Mouse (Mus musculus) right cerebral cortex, postnatal 36 days (tissue): ENCODE measurements around the gene Erbb2.
"Not testable (repeated sequence)": the region's sequence is repeated elsewhere in the genome, so short reads cannot be mapped to it uniquely, and the experiment has no call there.

Experiments
- DNase-seq, 2 experiments: peaks; one replicate each; pipeline ENCODE4 v3.0.0; 2022; ENCODE audit warnings: low spot score in 2 of 2, mixed read lengths in 1 of 2

The Erbb2 gene

DNA sequence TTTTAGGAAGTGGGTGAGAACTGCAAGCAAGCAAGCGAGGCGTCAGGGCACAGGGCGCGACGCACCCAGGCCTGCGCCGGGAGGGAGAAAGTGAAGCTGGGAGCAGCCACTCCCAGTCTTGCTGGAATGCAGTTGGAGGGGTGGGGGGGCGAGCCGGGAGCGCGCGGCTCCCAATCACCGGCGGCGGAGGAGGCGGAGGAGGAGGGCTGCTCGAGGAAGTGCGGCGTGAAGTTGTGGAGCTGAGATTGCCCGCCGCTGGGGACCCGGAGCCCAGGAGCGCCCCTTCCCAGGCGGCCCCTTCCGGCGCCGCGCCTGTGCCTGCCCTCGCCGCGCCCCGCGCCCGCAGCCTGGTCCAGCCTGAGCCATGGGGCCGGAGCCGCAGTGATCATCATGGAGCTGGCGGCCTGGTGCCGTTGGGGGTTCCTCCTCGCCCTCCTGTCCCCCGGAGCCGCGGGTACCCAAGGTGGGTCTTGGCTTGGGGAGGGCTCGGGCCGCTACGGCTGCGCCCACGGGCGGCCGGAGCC lies at the start of gene Erbb2:
Erbb2 (plus strand) TSS at position 198 of the 524 bp plus-strand sequence.
- no peak for DNase-seq

GRCm38 (mm10) chr11:98363817-98364216 lies 48.5 kb upstream of the Erbb2 start:
- no peak for DNase-seq

DNA sequence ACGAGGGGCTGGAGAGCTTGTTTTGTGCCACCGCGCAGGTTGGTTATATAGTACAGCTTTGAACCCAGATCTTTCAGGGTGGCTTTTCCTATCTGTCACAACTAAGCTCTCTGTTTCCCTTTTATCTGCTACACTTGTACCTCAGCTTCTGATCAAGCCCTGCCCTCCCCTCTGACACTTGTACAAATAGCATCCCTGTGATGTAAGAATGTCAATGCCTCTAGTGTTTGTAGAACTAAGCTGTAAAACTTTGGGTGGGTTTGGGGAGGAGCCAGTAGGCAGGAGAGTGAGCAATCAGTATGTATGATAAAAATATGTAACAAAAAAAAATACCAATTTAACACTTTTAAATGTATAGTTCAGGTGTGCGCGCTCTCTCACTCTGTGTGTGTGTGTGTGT lies 47.9 kb upstream of the Erbb2 start:
- no peak for DNase-seq

GRCm38 (mm10) chr11:98366290-98366689 lies 46.0 kb upstream of the Erbb2 start:
- DNase-seq, result no peak

DNA sequence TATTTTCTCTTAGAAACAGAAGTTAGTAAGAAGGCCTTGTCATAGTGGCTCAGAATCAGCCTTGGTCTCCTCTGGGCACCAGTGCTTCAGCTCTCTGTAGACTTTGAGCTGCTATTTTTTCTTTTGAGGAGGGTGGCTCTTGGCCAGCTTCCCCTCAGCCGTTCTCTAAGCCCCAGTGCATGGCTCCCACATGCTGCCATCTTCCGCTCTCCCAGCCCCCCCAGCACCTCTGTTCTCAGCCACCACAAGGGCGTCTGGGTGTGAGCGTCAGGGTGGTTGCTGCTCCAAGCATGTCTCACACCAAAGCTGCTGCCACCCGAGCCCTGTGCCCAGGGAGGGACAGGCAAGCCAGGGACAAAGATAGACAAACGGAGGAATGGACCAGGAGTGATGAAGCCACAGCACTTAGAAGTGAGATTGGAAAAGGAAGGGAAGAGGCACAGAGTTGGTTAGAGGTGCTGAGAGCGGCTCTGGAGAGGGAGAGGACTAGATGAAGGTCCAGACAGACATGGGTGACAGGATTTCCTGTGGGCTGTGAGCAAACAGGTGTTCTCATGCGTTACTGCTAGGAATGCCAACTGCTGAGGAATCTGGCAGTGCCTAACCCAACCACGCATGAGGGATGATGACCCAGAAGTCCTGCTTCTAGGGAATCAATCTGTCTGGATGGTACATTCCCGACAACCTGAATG lies 45.0 kb upstream of the Erbb2 start:
- DNase-seq, result peak in 1 of 2 experiments; percentile 59

DNA sequence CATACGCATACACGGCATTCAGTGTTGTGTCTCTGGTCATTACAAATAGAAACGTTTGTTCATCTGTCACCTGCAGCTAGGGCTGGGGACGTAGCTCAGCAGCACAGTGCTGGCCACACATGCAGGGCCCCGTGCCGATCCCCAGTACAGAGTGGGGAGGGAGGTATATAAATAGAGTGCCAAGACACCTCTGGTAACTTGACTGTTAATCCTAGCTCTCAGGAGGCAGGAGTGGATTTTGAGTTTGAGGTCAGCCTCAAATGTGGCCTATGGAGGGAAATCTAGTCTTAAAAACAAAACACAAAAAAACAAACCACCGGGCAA lies 44.4 kb upstream of the Erbb2 start:
- no peak for DNase-seq

- DNase-seq, result no peak
Observed at GRCm38 (mm10) chr11:98369337-98369736, 42.9 kb upstream of the Erbb2 start.

DNA sequence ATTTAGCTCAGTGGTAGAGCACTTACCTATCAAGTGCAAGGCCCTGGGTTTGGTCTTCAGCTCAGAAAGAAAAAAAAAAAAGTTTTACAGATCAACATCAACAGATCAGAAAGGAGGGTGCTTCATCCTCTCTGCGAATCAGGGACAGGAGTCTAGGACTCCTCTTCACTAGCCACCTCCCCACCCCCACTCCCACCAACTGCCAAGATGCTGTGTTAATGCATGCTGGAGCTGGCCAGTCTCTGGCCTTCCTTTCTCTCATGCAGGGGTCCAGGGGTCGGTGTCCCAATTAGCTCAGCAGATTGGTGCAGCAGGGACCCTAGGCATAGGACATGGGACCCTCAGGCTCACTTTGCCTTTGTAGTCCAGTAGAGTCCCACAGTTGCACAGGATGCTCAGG lies 41.7 kb upstream of the Erbb2 start:
- DNase-seq, result no peak

DNA sequence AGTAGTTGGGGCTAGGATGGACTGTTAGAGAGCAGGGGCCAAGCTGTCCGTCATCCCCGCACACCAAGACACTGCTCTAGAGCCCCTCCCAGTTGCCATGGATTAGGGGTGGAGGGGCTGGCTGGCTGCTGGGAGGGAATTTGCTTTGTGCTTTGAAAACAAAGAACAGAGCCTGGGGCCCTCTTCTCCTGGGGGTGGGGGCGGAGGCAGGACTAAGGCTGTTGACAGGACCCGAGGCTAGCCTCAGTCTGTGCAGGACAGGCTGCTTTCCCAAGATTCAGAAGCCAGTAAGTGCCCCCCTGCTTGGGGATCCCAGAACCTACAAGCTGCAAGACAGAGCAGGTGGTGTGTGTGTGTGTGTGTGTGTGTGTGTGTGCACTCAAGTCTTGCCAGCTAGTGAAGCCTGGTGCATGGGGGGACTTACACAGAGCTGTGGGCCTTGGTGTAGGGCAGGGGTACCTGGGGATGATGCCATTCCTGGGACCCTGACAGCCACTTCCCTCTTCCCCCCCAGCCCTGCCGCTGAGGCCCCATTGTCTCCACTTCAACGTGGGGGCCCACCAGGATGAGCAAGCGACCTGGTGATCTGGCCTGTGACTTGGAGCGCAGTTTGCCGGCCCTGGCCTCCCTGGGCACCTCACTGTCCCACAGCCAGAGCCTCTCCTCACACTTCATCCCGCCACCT lies 40.6 kb upstream of the Erbb2 start:
- DNase-seq, result no peak

GRCm38 (mm10) chr11:98372406-98372805 lies 39.9 kb upstream of the Erbb2 start:
- no peak for DNase-seq

DNA sequence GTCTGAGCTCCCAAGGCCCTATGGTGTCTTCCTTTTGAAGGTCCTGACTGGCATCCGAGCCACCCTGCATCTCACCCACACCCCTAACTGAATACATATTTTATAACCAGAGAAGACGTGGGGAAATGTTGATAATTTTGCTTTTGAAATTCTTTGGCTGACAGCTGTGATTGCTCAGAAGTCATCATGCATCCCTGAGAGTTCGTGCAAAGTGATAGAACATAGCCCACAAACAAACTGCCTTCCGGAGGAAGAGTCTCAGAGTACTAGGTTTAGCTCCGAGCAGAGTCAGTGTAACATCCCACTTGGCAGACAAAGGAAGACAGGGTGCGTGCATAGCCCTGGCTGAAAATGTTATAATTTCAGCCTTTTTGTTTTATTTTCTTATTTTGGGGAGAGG lies 39.0 kb upstream of the Erbb2 start:
- no peak for DNase-seq

- DNase-seq, result no peak
Observed at GRCm38 (mm10) chr11:98374266-98374665, 38.0 kb upstream of the Erbb2 start.

DNA sequence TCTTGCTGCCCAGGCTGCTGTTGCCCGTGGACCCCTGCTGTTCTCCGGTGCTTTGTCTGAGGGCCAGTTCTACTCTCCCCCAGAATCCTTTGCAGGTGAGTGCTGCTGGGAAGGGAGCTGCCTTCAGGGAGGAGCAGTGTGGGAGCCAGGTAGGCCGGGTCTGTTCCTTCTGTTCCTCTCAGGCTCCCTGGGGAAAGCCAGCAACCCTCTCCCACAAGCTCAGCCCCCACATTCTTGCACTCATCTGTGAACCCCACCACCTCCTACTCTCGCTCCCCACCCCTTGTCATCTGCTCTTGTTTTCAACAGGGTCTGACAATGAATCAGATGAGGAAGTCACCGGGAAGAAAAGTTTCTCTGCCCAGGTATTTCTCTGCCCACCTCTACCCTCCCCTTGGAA lies 35.5 kb upstream of the Erbb2 start:
- DNase-seq, result no peak

- no peak for DNase-seq
Observed at GRCm38 (mm10) chr11:98377787-98378186, 34.5 kb upstream of the Erbb2 start.

- DNase-seq, result no peak
Observed at GRCm38 (mm10) chr11:98379379-98379778, 32.9 kb upstream of the Erbb2 start.

GRCm38 (mm10) chr11:98380106-98380505 lies 32.2 kb upstream of the Erbb2 start:
- no peak for DNase-seq

- DNase-seq, result no peak
Observed at GRCm38 (mm10) chr11:98381651-98382050, 30.6 kb upstream of the Erbb2 start.

DNA sequence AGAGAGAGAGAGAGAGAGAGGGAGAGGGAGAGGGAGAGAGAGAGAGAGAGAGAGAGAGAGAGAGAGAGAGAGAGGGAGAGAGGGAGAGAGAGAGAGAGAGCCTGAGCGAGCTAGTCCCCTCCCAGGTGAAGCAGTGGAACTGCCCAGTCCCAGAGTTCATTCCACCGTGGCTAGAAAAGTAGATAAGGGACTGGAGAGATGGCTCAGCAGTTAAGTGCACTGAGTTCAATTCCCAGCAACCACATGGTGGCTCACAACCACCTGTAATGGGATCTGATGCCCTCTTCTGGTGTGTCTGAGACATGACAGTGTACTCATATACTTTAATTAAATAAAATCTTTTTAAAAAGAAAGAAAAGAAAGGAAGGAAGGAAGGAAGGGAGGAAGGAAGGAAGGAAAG lies 29.9 kb upstream of the Erbb2 start:
- not testable (repeated sequence) for DNase-seq

DNA sequence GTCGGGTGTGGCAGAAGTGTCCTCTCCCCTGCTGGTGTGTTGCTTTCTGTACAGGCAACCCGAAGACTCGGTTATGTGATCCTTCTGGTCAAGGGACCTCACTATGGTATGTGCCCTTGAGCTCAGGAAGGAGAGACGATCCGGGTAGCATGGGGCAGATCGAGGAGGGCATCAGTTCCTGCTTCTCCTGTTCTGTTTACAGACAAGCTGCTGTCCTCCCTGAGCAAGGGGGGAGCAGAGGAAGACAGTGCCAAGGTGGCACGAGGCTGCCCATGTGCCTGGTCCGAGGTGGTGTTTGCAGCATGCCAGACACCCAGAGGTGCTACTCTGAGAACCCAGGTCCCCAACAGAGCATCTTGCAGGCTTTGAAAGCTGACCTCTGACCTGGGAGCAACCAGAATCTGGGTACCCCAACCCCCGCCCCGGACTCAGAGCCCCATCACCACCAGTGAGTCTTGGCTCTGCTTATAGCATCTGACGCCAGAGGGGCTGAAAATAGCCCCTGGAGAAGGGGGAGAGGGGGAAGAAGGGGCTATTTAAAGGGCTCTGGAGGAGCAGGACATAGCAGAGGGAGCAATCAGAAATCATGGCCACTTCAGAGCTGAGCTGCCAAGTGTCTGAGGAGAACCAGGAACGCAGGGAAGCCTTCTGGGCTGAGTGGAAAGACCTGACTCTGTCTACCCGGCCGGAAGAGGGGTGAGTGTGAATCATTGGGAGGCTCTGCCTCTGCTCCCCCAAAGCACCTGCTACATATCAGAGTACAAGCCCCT lies 28.8 kb upstream of the Erbb2 start, which contains the start of gene Tcap:
Tcap (plus strand) TSS at position 551 of the 770 bp plus-strand sequence.
- DNase-seq, result no peak

DNA sequence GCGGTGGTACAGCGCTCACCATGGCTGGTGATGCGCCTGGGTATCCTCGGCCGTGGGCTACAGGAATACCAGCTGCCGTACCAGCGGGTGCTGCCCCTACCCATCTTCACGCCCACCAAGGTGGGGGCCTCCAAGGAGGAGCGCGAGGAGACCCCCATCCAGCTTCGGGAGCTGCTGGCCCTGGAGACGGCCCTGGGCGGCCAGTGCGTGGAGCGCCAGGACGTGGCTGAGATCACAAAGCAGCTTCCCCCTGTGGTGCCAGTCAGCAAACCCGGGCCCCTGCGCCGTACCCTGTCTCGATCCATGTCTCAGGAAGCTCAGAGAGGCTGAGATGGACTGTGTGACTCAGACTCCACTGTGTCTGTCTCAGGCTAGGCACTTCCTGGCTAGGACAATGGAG lies 28.1 kb upstream of the Erbb2 start:
- no peak for DNase-seq

DNA sequence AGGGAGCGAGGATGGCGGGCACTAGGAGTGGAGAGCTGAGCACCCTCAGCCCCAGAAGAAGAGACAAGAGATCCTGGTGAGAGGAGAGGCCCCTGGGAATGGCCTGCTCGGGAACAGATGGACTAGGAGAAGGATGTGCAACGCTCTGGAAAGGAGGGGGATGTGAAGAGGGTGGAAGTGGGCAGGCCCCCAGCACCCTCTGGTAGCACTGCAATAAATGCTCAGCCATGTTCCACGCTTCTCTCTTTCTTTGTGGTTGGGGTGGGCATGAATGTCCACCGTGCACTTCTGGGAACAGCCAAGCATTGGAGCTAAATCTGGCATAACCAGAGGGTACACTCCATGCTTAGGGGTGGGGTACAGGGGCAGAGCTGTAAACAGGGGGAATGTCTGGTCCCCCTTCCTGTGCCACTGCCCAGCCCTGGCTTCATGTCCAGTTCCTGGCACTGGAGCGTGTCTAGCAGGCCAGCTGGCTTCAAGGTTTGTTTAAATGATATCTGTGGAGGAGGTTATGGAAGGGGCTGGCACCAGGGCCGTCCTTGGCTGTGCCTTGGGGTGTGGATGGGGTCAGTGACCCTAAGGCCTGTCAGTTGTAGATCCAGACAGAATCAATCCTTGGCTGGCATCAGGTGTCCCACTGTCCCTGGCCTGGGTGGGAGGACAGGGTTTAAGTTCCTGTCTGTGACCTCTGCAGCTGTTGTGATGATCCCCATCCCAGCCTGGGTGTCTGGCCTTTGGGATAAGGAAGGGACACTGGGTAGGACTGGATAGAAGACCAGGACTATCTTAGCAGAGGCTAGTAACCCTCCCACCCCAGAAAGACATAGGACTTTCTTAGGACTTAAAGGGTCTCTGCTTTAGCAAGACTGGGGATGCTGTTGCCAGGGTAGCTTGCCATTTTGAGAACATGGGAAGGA lies 27.3 kb upstream of the Erbb2 start:
- DNase-seq, result peak in 1 of 2 experiments; percentile 1
